8 mouse cellular contexts compared by ENCODE assay signal in genomic region chr8:88696228-88696627, GRCm38 (mm10). TPM values are rescaled to one million over a fixed set of nuclear protein-coding genes. Genes with fewer than 3 reads are reported as not detected.
DNase-seq lines count a peak whose midpoint lies in the region; ATAC-seq and TF ChIP-seq lines count a peak whose summit lies in the region.

No protein-coding gene starts in this region.

- H3K27ac ChIP-seq in lung, embryonic 14.5 days (ENCODE audit: low read depth): no peak overlapping the region
- H3K27ac ChIP-seq in embryonic facial prominence, embryonic 13.5 days: 0 out of 2 replicates have a peak overlapping the region, but pooled peaks have one; percentile 13
- H3K27ac ChIP-seq in hindbrain, postnatal 0 days: no peak overlapping the region
- H3K27ac ChIP-seq in midbrain, embryonic 14.5 days (replicated peaks; ENCODE audit: low read depth, low read length): no peak overlapping the region

- no peak overlapping the region for H3K9ac ChIP-seq in lung, embryonic 14.5 days
- H3K9ac ChIP-seq in embryonic facial prominence, embryonic 13.5 days: 0 out of 2 replicates have a peak overlapping the region, but pooled peaks have one; percentile 22
- no peak overlapping the region for H3K9ac ChIP-seq in hindbrain, postnatal 0 days (replicated peaks; ENCODE audit: low read length)
- 0 out of 2 replicates have a peak overlapping the region, but pooled peaks have one; percentile 26 for H3K9ac ChIP-seq in midbrain, embryonic 14.5 days (replicated peaks; ENCODE audit: low read length)

- no peak for TF ChIP-seq CTCF in lung, embryonic 14.5 days (IDR thresholded peaks at IDR 0.05; ENCODE audit: low read depth)
- no peak for TF ChIP-seq CTCF in hindbrain, postnatal 0 days (IDR thresholded peaks at IDR 0.05; ENCODE audit: low read depth)

- no peaks in the 10 kb centered on the region for H3K27me3 ChIP-seq in lung, embryonic 14.5 days (ENCODE audit: insufficient read depth, low read length)
- no peaks in the 10 kb centered on the region for H3K27me3 ChIP-seq in embryonic facial prominence, embryonic 13.5 days
- H3K27me3 ChIP-seq in hindbrain, postnatal 0 days (ENCODE audit: insufficient read depth, low read length): no peaks in the 10 kb centered on the region; the same call in 1 of the 2 replicates
- H3K27me3 ChIP-seq in midbrain, embryonic 14.5 days (ENCODE audit: control insufficient read depth, insufficient read depth, low read length): no peaks in the 10 kb centered on the region

- peak overlapping the region; percentile 81 for H3K4me2 ChIP-seq in lung, embryonic 14.5 days
- H3K4me2 ChIP-seq in embryonic facial prominence, embryonic 13.5 days: peak overlapping the region; percentile 79
- peak overlapping the region; percentile 70 for H3K4me2 ChIP-seq in hindbrain, postnatal 0 days (ENCODE audit: low read depth, low read length)
- peak overlapping the region; percentile 57 for H3K4me2 ChIP-seq in midbrain, embryonic 14.5 days (ENCODE audit: low read length)

- no peaks in the 10 kb centered on the region for H3K4me1 ChIP-seq in lung, embryonic 14.5 days (ENCODE audit: insufficient read depth)
- H3K4me1 ChIP-seq in embryonic facial prominence, embryonic 13.5 days: peaks cover 14% of the 10 kb centered on the region
- H3K4me1 ChIP-seq in hindbrain, postnatal 0 days (ENCODE audit: insufficient read depth, low read length): no peaks in the 10 kb centered on the region
- H3K4me1 ChIP-seq in midbrain, embryonic 14.5 days (ENCODE audit: control insufficient read depth, insufficient read depth, low read length): peaks cover 5% of the 10 kb centered on the region; the same call in 1 of the 2 replicates

- H3K36me3 ChIP-seq in lung, embryonic 14.5 days (ENCODE audit: insufficient read depth): no peaks in the 10 kb centered on the region
- no peaks in the 10 kb centered on the region for H3K36me3 ChIP-seq in embryonic facial prominence, embryonic 13.5 days
- no peaks in the 10 kb centered on the region for H3K36me3 ChIP-seq in hindbrain, postnatal 0 days (ENCODE audit: insufficient read depth, low read length)
- no peaks in the 10 kb centered on the region for H3K36me3 ChIP-seq in midbrain, embryonic 14.5 days (ENCODE audit: control insufficient read depth, insufficient read depth, low read length)

- ATAC-seq in lung, embryonic 14.5 days (ENCODE audit: insufficient read depth): peak; percentile 22; the same call in 1 of the 2 replicates
- no peak for ATAC-seq in embryonic facial prominence, embryonic 13.5 days (ENCODE audit: insufficient number of reproducible peaks, insufficient read depth, low FRiP score, low TSS enrichment, low read depth)
- ATAC-seq in hindbrain, postnatal 0 days: peak; percentile 14; the same call in 1 of the 2 replicates
- peak; percentile 6; the same call in 1 of the 2 replicates for ATAC-seq in midbrain, embryonic 14.5 days (ENCODE audit: low FRiP score, low TSS enrichment)

- no peaks in the 10 kb centered on the region for H3K9me3 ChIP-seq in lung, embryonic 14.5 days (ENCODE audit: low read depth, low read length)
- H3K9me3 ChIP-seq in embryonic facial prominence, embryonic 13.5 days: no peaks in the 10 kb centered on the region
- H3K9me3 ChIP-seq in hindbrain, postnatal 0 days (ENCODE audit: low read length): no peaks in the 10 kb centered on the region
- H3K9me3 ChIP-seq in midbrain, embryonic 14.5 days (ENCODE audit: control insufficient read depth, low read length): no peaks in the 10 kb centered on the region

- H3K4me3 ChIP-seq in lung, embryonic 14.5 days (ENCODE audit: low read depth, low read length): peak overlapping the region; percentile 85
- peak overlapping the region; percentile 91 for H3K4me3 ChIP-seq in embryonic facial prominence, embryonic 13.5 days
- H3K4me3 ChIP-seq in hindbrain, postnatal 0 days (ENCODE audit: low read length): peak overlapping the region; percentile 83
- peak overlapping the region; percentile 84 for H3K4me3 ChIP-seq in midbrain, embryonic 14.5 days (replicated peaks; ENCODE audit: low read depth, low read length)

- no peak for DNase-seq in lung, embryonic 14.5 days
- DNase-seq in lung, postnatal 4 days: no peak
- DNase-seq in hindbrain, postnatal 0 days (ENCODE audit: low spot score): peak; percentile 5
- DNase-seq in midbrain, embryonic 14.5 days: no peak
- no peak for DNase-seq in B cell, adult 2 months
- no peak for DNase-seq in embryo, embryonic 10 days (ENCODE audit: low spot score)
- no peak for DNase-seq in spleen, postnatal 36 days (ENCODE audit: low spot score in 2 of 2)

- WGBS in lung, embryonic 14.5 days: 20% methylated on average over 7 of the region's 7 CpGs
- WGBS in embryonic facial prominence, embryonic 13.5 days: 17% methylated on average over 7 of the region's 7 CpGs
- WGBS in hindbrain, postnatal 0 days: 15% methylated on average over 7 of the region's 7 CpGs
- 20% methylated on average over 7 of the region's 7 CpGs for WGBS in midbrain, embryonic 14.5 days

RNA-seq across cellular contexts. Expression of gene Cyld, which starts 0.6 kb away (rescaled TPM):
- polyA plus RNA-seq in lung, embryonic 14.5 days (2014; fragmentation: Nextera tagmentation; extraction: Ambion mirVana): 14.4 and 16.3 TPM in 2 replicates
- 13.0 and 14.3 TPM in 2 replicates for polyA plus RNA-seq in embryonic facial prominence, embryonic 13.5 days (2015; fragmentation: Nextera tagmentation; extraction: Ambion mirVana)
- total RNA-seq in hindbrain, postnatal 0 days (2014; rRNA removed): 13.1 and 16.2 TPM in 2 replicates
- polyA plus RNA-seq in hindbrain, postnatal 0 days (2015; fragmentation: Nextera tagmentation; extraction: Ambion mirVana): 11.0 and 11.9 TPM in 2 replicates
- polyA plus RNA-seq in midbrain, embryonic 14.5 days (2014; fragmentation: Nextera tagmentation; extraction: Ambion mirVana): 19.0 and 21.1 TPM in 2 replicates

RNA-seq across cellular contexts. Expression of gene Nod2, which starts 49.1 kb away (rescaled TPM):
- 0.13 and 0.31 TPM in 2 replicates for polyA plus RNA-seq in lung, embryonic 14.5 days (2014; fragmentation: Nextera tagmentation; extraction: Ambion mirVana)
- polyA plus RNA-seq in embryonic facial prominence, embryonic 13.5 days (2015; fragmentation: Nextera tagmentation; extraction: Ambion mirVana): 0.30 and 0.31 TPM in 2 replicates
- 0.32 and 1.7 TPM in 2 replicates for total RNA-seq in hindbrain, postnatal 0 days (2014; rRNA removed)
- 0.05 TPM in 1 of 2 replicates, not detected in the other for polyA plus RNA-seq in hindbrain, postnatal 0 days (2015; fragmentation: Nextera tagmentation; extraction: Ambion mirVana)
- 0.07 TPM in 2 replicates for polyA plus RNA-seq in midbrain, embryonic 14.5 days (2014; fragmentation: Nextera tagmentation; extraction: Ambion mirVana)

Comparison
In these comparisons a context has a peak if more than half of its experiments do, and no peak if none do; other contexts are left out.
1. H3K9ac ChIP-seq: peak in embryonic facial prominence, embryonic 13.5 days (single experiment) and midbrain, embryonic 14.5 days (single experiment); none in lung, embryonic 14.5 days (single experiment) and hindbrain, postnatal 0 days (single experiment).
2. Peak in every context shown above with its lines, with median percentiles within 50 percentile points of each other: H3K4me2 ChIP-seq and H3K4me3 ChIP-seq.